Mouse (Mus musculus) lung, adult 10 weeks (tissue): ENCODE results near the gene Wasf1. TPM values are rescaled to one million over a fixed set of nuclear protein-coding genes. Genes with fewer than 3 reads are reported as not detected.

ENCODE experiments used
- polyA plus RNA-seq: library from polyadenylated mRNA; stranded (reverse); fragments of 350-450 nt; fragmentation: Illumina TruSeq; extraction: RNeasy Lipid Tissue Mini Kit (QIAGEN cat#74804); gene quantifications from one replicate; pipeline ENCODE4 v1.2.3, GENCODE M21; 2014; ENCODE audit warnings: low read depth, low replicate concordance; ENCODE audit not compliant: insufficient read depth

Gene Wasf1
- 0.60 TPM for polyA plus RNA-seq

GRCm38 (mm10) chr10:40882831-40883643 lies at the start of gene Wasf1, which contains the start of gene Cdc40:
Gene Wasf1 (plus strand): TSS chr10:40883475.
Gene Cdc40 (minus strand): TSS chr10:40883311.

Other genes with a start within 250 kb of the Wasf1 start
- gene Mettl24, start 200.2 kb upstream of the Wasf1 start, polyA plus RNA-seq, result 10.2 TPM
- 11.4 TPM for gene Cdc40, start 164 bp upstream of the Wasf1 start, polyA plus RNA-seq
- not detected for gene Gpr6, start 188.8 kb downstream of the Wasf1 start, polyA plus RNA-seq